Mouse (Mus musculus) myocyte (in vitro differentiated cells): Measurements from ENCODE around the gene Chil4.

ENCODE experiments used
- CEBPB ChIP-seq: IDR thresholded peaks from 2 replicates; pipeline ENCODE4 v1.6.1; 2011; ENCODE audit warnings: mild to moderate bottlenecking, moderate library complexity; ENCODE audit not compliant: poor library complexity, insufficient read depth, severe bottlenecking
- E2F4 ChIP-seq: IDR thresholded peaks from one replicate; pipeline ENCODE4 v1.6.1; 2011; ENCODE audit warnings: mild to moderate bottlenecking, control low read depth, moderate library complexity; ENCODE audit not compliant: insufficient read depth
- MAX ChIP-seq: IDR thresholded peaks from one replicate; pipeline ENCODE4 v1.6.1; 2011; ENCODE audit warnings: low read depth, mild to moderate bottlenecking, control low read depth
- MYOD1 ChIP-seq, 3 experiments: IDR thresholded peaks; one replicate each; pipeline ENCODE4 v1.6.1; 2011; ENCODE audit warnings: control low read depth in 2 of 3, low read depth in 2 of 3, mild to moderate bottlenecking in 2 of 3, moderate library complexity in 1 of 3; ENCODE audit not compliant: insufficient read length in 2 of 3, control insufficient read depth in 1 of 3
- MYOG ChIP-seq, 3 experiments: IDR thresholded peaks; one replicate each; pipeline ENCODE4 v1.6.1; 2011; ENCODE audit warnings: control low read depth in 2 of 3, low read depth in 2 of 3, mild to moderate bottlenecking in 2 of 3; ENCODE audit not compliant: insufficient read length in 2 of 3, control insufficient read depth in 1 of 3, insufficient read depth in 1 of 3
- POLR2A ChIP-seq: IDR thresholded peaks from one replicate; pipeline ENCODE4 v1.6.1; 2011; ENCODE audit warnings: low read depth, mild to moderate bottlenecking, control low read depth, moderate library complexity; ENCODE audit not compliant: insufficient read length
- POLR2AphosphoS2 ChIP-seq: IDR thresholded peaks from one replicate; pipeline ENCODE4 v1.6.1; 2011; ENCODE audit warnings: low read depth, control low read depth; ENCODE audit not compliant: insufficient read length
- TCF12 ChIP-seq: IDR thresholded peaks from one replicate; pipeline ENCODE4 v1.6.1; 2011; ENCODE audit warnings: mild to moderate bottlenecking, control low read depth; ENCODE audit not compliant: poor library complexity, insufficient read depth, severe bottlenecking

- no peak for TF ChIP-seq POLR2A
- TF ChIP-seq CEBPB: no peak
- no peak for TF ChIP-seq TCF12
- TF ChIP-seq MAX: no peak
- no peak for TF ChIP-seq POLR2AphosphoS2
- no peak for TF ChIP-seq E2F4
- TF ChIP-seq MYOG (IDR thresholded peaks at IDR 0.05; ENCODE audit: control insufficient read depth in 1 of 3, insufficient read depth in 1 of 3, insufficient read length in 2 of 3, low read depth in 2 of 3): no peak
- TF ChIP-seq MYOD1 (IDR thresholded peaks at IDR 0.05; ENCODE audit: control insufficient read depth in 1 of 3, insufficient read length in 2 of 3, low read depth in 2 of 3): no peak
Measured at GRCm38 (mm10) chr3:106219407-106219806, at the start of gene Chil4.
